Mouse (Mus musculus) lung, adult 2 months (tissue): Measurements from ENCODE around the gene Casp7. TPM values are rescaled to one million over a fixed set of nuclear protein-coding genes. Genes with fewer than 3 reads are reported as not detected.

Experiments
- DNase-seq: peaks from one replicate; pipeline ENCODE4 v3.0.0; 2022
- H3K4me1 ChIP-seq: fragments of 200-500 bp; 2 replicates; pipeline ENCODE4 v1.6.1; 2011; ENCODE audit warnings: low read length; ENCODE audit not compliant: control insufficient read depth, insufficient read depth
- H3K4me3 ChIP-seq: fragments of 200-500 bp; replicated peaks from 2 replicates; pipeline ENCODE3; 2011; ENCODE audit warnings: low read depth, mild to moderate bottlenecking, control low read depth, low read length; ENCODE audit errors: extremely low read depth
- CTCF ChIP-seq: fragments of 200-500 bp; IDR thresholded peaks from 2 replicates; pipeline ENCODE4 v1.5.1; 2011; ENCODE audit warnings: mild to moderate bottlenecking, low read length, control low read depth; ENCODE audit not compliant: insufficient read depth
- POLR2A ChIP-seq: fragments of 200-500 bp; IDR thresholded peaks from 2 replicates; pipeline ENCODE4 v1.6.1; 2011; ENCODE audit warnings: low read depth, mild to moderate bottlenecking, control low read depth, low read length, borderline replicate concordance; ENCODE audit errors: extremely low read depth
- WGBS: fragments of 180-500 bp; shearing (Covaris S2); methylation state at CpG from one replicate; pipeline ENCODE4 v1.1.7; 2018; 5-methylcytosine and 5-hydroxymethylcytosine counted together
- polyA plus RNA-seq: library from polyadenylated mRNA; depleted of rRNA; stranded (reverse); fragments of >200 nt; gene quantifications from 2 replicates; pipeline ENCODE4 v1.2.3, GENCODE M21; 2012

Gene Casp7
- polyA plus RNA-seq, 1 experiment = 17.3 TPM

DNA sequence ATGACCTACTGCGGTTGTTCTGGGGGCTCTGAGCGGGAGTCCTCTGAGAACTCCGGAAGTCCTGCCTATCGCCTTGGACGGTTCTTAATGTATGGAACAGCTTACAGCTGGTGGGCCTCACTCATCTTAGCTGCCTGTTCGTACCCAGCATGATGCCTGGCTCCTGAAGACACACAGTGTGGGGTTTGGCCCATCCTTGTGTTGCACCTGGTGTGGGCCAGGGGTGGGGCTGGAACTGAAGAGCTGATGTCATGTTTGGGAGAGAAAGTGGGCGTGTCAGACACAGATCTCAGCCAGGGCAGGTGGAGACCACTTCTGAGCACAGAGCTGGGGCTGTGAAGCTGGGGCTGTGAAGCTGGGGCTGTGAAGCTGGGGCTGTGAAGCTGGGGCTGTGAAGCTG is 16.6 kb upstream of the Casp7 start:
- WGBS = 79% methylated on average over 7 of the region's 7 CpGs
- no peak for TF ChIP-seq POLR2A
- TF ChIP-seq CTCF = no peak
- DNase-seq = no peak
- H3K4me3 ChIP-seq = no peak overlapping the region
- H3K4me1 ChIP-seq = no peaks in the 10 kb centered on the region

DNA sequence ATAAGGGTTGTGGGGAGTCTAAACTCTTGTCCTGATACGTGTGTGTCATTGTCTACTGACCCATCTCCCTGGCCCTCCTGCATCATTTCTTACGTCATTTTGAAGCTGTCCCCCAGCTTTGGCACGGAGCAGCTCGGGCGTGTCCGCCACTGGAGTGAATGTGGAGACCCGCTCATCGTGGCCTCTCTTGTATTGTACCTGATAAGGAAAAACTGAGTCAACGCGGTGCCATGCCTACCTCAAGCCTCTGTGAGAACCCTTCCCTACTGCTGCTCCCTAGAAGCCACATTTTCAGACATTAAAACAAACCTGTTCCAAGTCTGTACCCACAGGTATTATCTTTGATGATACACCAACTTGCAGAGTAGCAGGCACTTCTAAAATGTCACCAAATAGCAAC is 15.5 kb upstream of the Casp7 start:
- TF ChIP-seq CTCF = no peak
- no peak for TF ChIP-seq POLR2A
- no peaks in the 10 kb centered on the region for H3K4me1 ChIP-seq
- 85% methylated on average over 10 of the region's 10 CpGs for WGBS
- H3K4me3 ChIP-seq = no peak overlapping the region
- no peak for DNase-seq

DNA sequence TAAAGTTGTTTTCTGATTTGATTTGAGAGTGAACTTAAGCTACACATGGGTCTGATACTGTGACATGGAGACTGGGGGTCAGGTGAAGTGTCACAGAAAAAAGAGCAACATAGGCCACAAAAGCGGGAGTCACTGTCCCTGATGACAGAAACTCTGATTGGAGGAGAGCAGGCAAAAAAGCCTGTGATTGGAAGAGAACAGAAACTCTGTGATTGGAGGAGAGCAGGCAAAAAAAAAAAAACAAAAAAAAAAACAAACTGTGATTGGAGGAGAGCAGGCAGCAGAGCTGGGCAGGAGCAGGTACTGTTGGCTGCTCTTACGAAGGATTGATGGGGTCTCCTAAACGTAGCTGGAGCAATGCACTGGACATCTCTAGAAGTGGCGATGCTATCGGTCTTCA is 11.4 kb upstream of the Casp7 start:
- WGBS = 85% methylated on average over 5 of the region's 5 CpGs

DNA sequence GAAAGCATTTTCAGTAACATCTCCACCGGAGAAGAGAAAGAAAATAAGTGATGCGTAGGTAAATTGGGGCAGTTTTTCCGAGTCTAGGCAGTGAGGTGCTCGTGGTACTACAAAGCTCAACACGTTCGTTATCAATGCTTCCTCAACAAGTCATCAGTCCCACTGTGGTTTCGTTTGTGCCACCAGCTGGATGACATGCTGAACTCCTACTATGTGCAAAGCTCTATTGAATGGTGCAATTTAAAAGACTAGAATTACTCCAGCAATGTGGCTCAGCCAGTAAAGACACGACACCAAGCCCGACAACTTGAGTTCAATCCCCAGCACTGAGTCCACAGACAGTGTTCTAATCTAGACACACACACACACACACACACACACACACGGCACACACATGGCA is 10.8 kb upstream of the Casp7 start:
- Histone ChIP-seq H3K4me1 (no peaks in the 10 kb centered on the region), H3K4me3 (no peak overlapping the region)
- 92% methylated on average over 10 of the region's 10 CpGs for WGBS
- DNase-seq = no peak
- TF ChIP-seq POLR2A = no peak

More for the DNA sequence above, 11.4 kb upstream of the Casp7 start:
- Histone ChIP-seq H3K4me3 (no peak overlapping the region), H3K4me1 (no peaks in the 10 kb centered on the region)
- TF ChIP-seq POLR2A (no peak), CTCF (no peak)
- DNase-seq = no peak

DNA sequence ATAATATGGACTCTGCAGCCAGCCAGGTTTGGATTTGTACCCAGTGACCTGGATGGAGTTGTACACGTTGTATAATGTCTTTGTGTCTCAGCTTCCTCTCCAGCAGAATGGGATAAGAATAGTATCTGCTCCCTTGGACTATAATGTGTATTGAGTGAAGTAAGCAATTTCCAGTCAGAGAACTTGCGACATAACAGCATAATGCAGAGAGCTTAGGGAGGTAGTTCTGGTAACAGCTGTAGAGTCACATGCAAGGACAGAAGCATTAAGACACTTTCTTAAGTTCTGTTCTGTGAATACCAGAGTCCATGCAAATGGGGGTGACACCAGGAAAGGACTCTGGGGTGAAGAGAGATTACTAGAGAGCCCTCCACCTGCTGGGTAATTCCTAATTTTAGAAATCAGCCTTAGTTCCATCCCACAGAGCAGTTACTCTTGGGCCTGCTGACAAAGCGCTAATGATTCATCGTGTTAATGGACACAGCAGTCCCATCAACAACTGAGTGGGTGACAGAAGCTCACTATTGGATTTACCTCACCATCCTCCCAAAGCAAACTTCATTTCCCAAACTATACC is 9.1 kb upstream of the Casp7 start:
- DNase-seq = no peak
- no peak overlapping the region for H3K4me3 ChIP-seq
- 72% methylated on average over 4 of the region's 4 CpGs for WGBS
- H3K4me1 ChIP-seq = no peaks in the 10 kb centered on the region
- TF ChIP-seq POLR2A = no peak
- TF ChIP-seq CTCF = no peak

DNA sequence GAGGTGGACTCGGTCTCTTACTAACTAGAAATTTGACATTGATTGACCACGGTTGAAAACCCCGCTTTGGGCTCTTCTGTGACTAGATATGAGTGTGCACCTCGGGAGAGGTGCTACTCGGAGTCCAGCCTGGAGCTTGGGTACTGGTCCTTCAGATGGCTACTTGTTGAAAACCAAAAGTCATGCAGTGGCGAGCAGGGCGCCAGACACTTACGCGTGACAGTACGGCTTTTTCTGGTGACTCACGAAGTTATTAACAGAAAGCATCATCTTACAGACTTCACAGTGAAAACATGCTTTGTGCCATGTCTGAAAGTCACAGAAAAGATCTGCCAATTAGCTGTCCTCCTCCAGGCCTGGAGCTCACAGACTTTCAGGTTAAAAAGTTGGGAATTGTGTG is 7.8 kb upstream of the Casp7 start:
- 84% methylated on average over 11 of the region's 11 CpGs for WGBS
- DNase-seq = no peak
- no peaks in the 10 kb centered on the region for H3K4me1 ChIP-seq
- TF ChIP-seq CTCF (no peak), POLR2A (no peak)
- H3K4me3 ChIP-seq = no peak overlapping the region

DNA sequence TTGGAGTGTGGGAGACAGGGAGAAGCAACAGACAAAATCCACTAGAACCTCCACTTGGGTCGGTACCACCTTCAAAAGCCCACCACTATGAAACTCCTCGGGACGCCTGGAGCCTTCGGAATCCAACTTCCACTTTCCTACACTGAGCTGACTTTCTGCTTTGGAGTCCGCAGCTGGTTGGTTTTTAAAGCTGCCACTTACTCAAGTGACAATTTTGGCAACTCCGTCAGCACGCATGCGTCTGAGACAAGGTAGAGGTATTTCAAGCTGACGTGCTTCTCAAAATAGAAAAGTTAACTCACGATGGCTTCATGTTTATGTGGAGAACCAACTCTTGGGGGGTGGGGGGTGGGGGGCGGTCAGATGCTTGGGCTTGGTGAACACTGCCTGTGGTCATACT is 7.0 kb upstream of the Casp7 start, which contains the start of gene Nrap:
Nrap (minus strand) TSS at position 159 of the 400 bp plus-strand sequence.
- H3K4me3 ChIP-seq = no peak within 1 kb of the TSS

DNA sequence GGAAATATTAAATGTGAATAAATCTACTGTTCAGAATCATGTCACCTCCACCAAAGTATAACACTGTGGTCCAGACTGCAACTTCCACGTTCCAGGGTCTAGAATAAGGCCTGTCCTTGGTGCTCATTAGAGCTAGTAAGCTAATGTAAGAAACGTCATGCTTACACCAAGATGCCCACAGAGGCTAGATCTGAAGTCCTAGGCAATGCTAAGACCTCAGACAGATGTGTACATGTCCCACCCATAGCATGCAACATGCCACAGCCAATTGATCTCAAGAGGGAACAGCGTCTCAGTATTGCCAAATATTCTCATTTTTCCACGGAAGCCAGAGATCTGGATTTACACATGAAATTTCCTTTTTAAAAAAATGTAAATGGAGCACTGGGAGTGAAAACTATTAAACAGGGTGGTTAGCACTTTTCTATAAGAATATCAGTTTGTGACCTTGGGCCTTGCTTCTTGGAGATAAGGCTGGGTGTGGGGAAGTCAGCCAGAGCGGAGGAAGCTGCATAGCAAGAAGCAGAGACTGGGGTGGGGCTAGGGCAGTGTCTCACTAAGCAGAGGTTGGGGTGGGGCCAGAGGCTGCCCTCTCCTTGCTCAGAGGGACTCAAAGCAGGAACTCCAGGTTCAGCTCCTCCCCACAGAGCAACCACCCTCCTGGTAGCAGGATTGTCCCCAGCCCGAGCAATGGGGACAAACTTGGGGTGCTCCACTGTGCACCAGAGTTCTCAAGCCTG is 5.5 kb upstream of the Casp7 start:
- Histone ChIP-seq H3K4me3 (no peak overlapping the region), H3K4me1 (0 out of 2 replicates have a peak, but pooled peaks cover 1% of the 10 kb centered on the region)
- DNase-seq = no peak
- WGBS = 68% methylated on average over 6 of the region's 6 CpGs
- no peak for TF ChIP-seq CTCF
- TF ChIP-seq POLR2A = no peak

More for the DNA sequence above, 7.0 kb upstream of the Casp7 start, which contains the start of gene Nrap:
- DNase-seq = no peak
- TF ChIP-seq POLR2A = no peak
- TF ChIP-seq CTCF = no peak
- H3K4me1 ChIP-seq = no peaks in the 10 kb centered on the region
- 66% methylated on average over 11 of the region's 11 CpGs for WGBS

DNA sequence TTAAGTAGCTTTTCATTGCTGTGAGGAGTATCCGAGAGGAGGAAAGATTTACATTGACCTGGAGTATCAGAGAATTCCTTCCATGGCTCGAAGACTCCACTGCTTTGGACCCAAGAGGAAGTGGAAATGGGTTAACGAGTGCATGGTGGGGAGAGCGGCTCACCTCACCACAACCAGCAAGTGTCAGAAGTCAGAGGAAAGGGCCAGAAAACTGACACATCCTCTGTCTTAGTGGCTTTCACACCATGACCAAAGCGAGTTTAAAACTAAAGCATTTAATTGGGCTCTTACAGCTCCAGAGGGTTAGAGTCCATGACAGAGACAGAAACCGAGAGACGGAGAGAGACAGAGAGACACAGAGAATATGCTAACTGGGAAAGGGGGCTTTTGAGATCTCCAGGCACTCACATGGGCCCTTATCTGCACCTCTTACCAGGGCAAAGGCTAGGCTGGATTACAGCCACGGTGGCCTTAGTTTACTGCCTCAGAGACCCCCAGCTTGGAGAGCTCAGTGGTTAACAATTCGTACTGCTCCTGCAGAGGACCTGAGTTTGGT is 3.5 kb upstream of the Casp7 start:
- Histone ChIP-seq H3K4me3 (no peak overlapping the region), H3K4me1 (peaks cover 9% of the 10 kb centered on the region; the same call in 1 of the 2 replicates)
- no peak for TF ChIP-seq CTCF
- no peak for TF ChIP-seq POLR2A
- DNase-seq = no peak
- 81% methylated on average over 9 of the region's 9 CpGs for WGBS
